Mouse (Mus musculus): ENCODE measurements around the gene Zswim1. TPM values are rescaled to one million over a fixed set of nuclear protein-coding genes. Genes with fewer than 3 reads are reported as not detected.
A peak's percentile ranks its signal among the peaks of the same experiment; 100 is the strongest.

Gene Zswim1
- total and polyA plus RNA-seq, 2 experiments: 0.55 to 4.4 TPM

DNA sequence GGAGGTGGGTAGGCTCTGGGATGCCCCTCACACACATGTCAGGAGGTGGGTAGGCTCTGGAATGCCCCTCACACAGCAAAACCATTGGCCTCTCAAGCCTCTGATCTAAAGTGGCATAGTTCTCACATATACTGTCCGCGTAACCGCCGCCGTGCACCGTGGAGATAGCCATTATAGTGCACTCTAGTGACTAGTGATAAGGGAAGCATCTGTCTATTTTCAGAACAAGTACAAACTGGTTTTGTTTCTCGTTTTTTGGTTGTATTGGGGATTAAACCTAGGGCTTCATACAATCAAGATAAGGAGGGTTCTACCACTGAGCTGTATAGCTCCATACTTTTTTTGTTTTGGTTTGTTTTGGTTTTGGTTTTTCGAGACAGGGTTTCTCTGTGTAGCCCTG lies 6.7 kb upstream of the Zswim1 start:
- H3K36me3 ChIP-seq (ENCODE audit: control insufficient read depth, insufficient read depth, low read length): no peaks in the 10 kb centered on the region
- H3K4me3 ChIP-seq (ENCODE audit: insufficient read depth, low read depth, low read length): no peak overlapping the region
- no peak overlapping the region for H3K9ac ChIP-seq (ENCODE audit: low read depth, low read length)
- H3K27ac ChIP-seq (replicated peaks; ENCODE audit: insufficient read depth, low read depth, low read length): no peak overlapping the region
- TF ChIP-seq CTCF (IDR thresholded peaks at IDR 0.05; ENCODE audit: low read depth, low read length) (no peak), POLR2A (IDR thresholded peaks at IDR 0.05; ENCODE audit: extremely low read depth, insufficient read depth, low read length) (no peak)
- no peaks in the 10 kb centered on the region for H3K4me1 ChIP-seq (ENCODE audit: control insufficient read depth, insufficient read depth, low read length)
- no peaks in the 10 kb centered on the region for H3K79me2 ChIP-seq (ENCODE audit: control insufficient read depth, insufficient read depth, low read length)
- no peak for DNase-seq (ENCODE audit: extremely low read depth, low read depth, low spot score)
- H3K27me3 ChIP-seq (ENCODE audit: control insufficient read depth, insufficient read depth, low read length): no peaks in the 10 kb centered on the region
- 95% methylated on average over 8 of the region's 8 CpGs for WGBS

DNA sequence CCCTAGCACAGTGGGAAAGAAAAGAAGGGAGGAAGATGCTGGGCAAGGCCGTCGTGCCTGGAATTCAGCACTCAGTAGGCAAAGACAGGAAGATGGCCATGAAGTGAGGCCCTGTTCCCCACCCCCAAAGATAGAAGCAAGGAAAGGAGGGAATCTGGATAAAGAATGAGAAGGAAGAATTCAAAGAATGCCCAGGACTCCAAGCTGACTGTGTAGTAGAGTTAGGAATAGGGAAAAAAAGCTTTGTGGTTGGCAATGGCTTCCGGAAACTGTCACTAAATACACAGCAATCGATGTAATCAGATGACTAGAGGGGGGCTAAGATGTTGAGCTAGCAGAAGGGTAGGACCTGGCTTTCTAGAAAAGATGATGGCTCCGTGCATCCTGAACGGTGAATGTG lies 5.3 kb upstream of the Zswim1 start:
- no peaks in the 10 kb centered on the region for H3K4me1 ChIP-seq (ENCODE audit: control insufficient read depth, insufficient read depth, low read length)
- H3K79me2 ChIP-seq (ENCODE audit: control insufficient read depth, insufficient read depth, low read length): no peaks in the 10 kb centered on the region
- no peaks in the 10 kb centered on the region for H3K36me3 ChIP-seq (ENCODE audit: control insufficient read depth, insufficient read depth, low read length)
- H3K27me3 ChIP-seq (ENCODE audit: control insufficient read depth, insufficient read depth, low read length): no peaks in the 10 kb centered on the region
- H3K9ac ChIP-seq (ENCODE audit: low read depth, low read length): no peak overlapping the region
- no peak overlapping the region for H3K27ac ChIP-seq (replicated peaks; ENCODE audit: insufficient read depth, low read depth, low read length)
- 88% methylated on average over 6 of the region's 6 CpGs for WGBS
- TF ChIP-seq CTCF (IDR thresholded peaks at IDR 0.05; ENCODE audit: low read depth, low read length) (no peak), POLR2A (IDR thresholded peaks at IDR 0.05; ENCODE audit: extremely low read depth, insufficient read depth, low read length) (no peak)
- DNase-seq (ENCODE audit: extremely low read depth, low read depth, low spot score): no peak
- H3K4me3 ChIP-seq (ENCODE audit: insufficient read depth, low read depth, low read length): no peak overlapping the region

DNA sequence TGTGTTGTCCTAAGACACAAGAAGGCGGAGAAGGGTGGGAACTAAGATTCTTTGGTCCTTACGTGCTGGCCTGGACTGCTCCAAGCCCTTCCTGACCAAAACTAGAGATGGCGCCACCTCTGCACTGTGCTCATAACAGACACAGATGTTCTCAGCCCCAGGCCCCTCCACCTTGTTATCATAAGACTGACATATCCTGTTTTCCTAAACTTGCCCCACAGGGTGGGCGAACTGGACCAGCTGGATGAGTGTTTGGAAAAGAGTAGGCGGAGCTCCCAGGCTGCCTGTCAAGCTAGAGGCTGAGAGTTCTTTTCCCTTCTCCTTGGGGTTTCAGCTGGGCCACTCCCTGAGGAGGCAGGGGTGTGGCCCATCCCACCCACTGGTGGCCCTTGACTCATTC lies 4.8 kb upstream of the Zswim1 start:
- H3K4me1 ChIP-seq (ENCODE audit: control insufficient read depth, insufficient read depth, low read length): no peaks in the 10 kb centered on the region
- no peak overlapping the region for H3K4me3 ChIP-seq (ENCODE audit: insufficient read depth, low read depth, low read length)
- H3K27me3 ChIP-seq (ENCODE audit: control insufficient read depth, insufficient read depth, low read length): no peaks in the 10 kb centered on the region
- H3K27ac ChIP-seq (replicated peaks; ENCODE audit: insufficient read depth, low read depth, low read length): no peak overlapping the region
- H3K36me3 ChIP-seq (ENCODE audit: control insufficient read depth, insufficient read depth, low read length): no peaks in the 10 kb centered on the region
- WGBS: 90% methylated on average over 5 of the region's 5 CpGs
- no peak overlapping the region for H3K9ac ChIP-seq (ENCODE audit: low read depth, low read length)
- DNase-seq (ENCODE audit: extremely low read depth, low read depth, low spot score): no peak
- H3K79me2 ChIP-seq (ENCODE audit: control insufficient read depth, insufficient read depth, low read length): no peaks in the 10 kb centered on the region
- TF ChIP-seq CTCF (IDR thresholded peaks at IDR 0.05; ENCODE audit: low read depth, low read length): no peak
- TF ChIP-seq POLR2A (IDR thresholded peaks at IDR 0.05; ENCODE audit: extremely low read depth, insufficient read depth, low read length): no peak

DNA sequence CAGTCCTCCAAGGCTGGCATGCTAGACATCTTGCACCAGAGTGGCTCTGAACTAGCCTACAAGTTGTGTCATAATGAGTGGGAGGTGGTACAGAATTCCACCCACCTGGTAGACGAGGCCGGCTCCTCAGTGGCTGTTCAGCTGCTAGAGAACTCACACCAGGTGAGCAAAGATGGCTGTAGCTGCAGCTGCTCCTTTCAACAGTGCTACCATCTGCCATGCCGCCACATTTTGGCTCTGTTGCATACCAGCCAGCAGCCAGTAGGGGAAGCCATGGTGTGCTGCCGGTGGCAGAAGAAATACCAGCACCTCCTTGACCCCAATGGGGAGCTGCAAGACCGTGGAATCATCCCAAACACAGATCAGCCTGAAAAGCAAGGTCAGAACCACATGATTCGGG lies 1.4 kb upstream of the Zswim1 start:
- no peak overlapping the region for H3K27ac ChIP-seq (replicated peaks; ENCODE audit: insufficient read depth, low read depth, low read length)
- DNase-seq (ENCODE audit: extremely low read depth, low read depth, low spot score): no peak
- peaks cover 13% of the 10 kb centered on the region for H3K79me2 ChIP-seq (ENCODE audit: control insufficient read depth, insufficient read depth, low read length)
- H3K4me1 ChIP-seq (ENCODE audit: control insufficient read depth, insufficient read depth, low read length): peaks cover 4% of the 10 kb centered on the region
- no peak overlapping the region for H3K9ac ChIP-seq (ENCODE audit: low read depth, low read length)
- 94% methylated on average over 6 of the region's 6 CpGs for WGBS
- no peak overlapping the region for H3K4me3 ChIP-seq (ENCODE audit: insufficient read depth, low read depth, low read length)
- H3K27me3 ChIP-seq (ENCODE audit: control insufficient read depth, insufficient read depth, low read length): no peaks in the 10 kb centered on the region
- no peak for TF ChIP-seq CTCF (IDR thresholded peaks at IDR 0.05; ENCODE audit: low read depth, low read length)
- no peak for TF ChIP-seq POLR2A (IDR thresholded peaks at IDR 0.05; ENCODE audit: extremely low read depth, insufficient read depth, low read length)
- peaks cover 4% of the 10 kb centered on the region; the same call in 1 of the 2 replicates for H3K36me3 ChIP-seq (ENCODE audit: control insufficient read depth, insufficient read depth, low read length)

DNA sequence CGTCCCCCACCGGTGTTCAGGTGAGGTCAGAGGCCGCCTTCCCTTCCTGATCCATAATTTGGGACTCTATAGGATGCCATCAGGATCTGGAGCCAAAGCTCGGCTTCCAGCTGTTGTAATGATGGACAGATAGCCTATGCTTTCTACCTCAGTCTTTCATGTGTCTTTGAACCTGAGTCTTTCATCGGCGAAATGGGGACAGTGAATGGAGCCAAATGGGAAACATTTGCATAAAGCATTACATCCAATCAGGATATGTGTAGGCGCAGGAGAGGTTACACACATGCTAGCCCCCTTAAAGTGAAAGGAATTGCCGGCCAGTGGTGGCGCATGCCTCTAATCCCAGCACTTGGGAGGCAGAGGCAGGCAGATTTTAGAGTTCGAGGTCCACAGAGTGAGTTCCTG lies 697 bp downstream of the Zswim1 start:
- Histone ChIP-seq H3K9ac (ENCODE audit: low read depth, low read length) (peak overlapping the region; percentile 79), H3K36me3 (ENCODE audit: control insufficient read depth, insufficient read depth, low read length) (peaks cover 4% of the 10 kb centered on the region; the same call in 1 of the 2 replicates), H3K79me2 (ENCODE audit: control insufficient read depth, insufficient read depth, low read length) (peaks cover 13% of the 10 kb centered on the region), H3K27ac (replicated peaks; ENCODE audit: insufficient read depth, low read depth, low read length) (peak overlapping the region; percentile 67), H3K27me3 (ENCODE audit: control insufficient read depth, insufficient read depth, low read length) (no peaks in the 10 kb centered on the region), H3K4me3 (ENCODE audit: insufficient read depth, low read depth, low read length) (peak overlapping the region; percentile 91), H3K4me1 (ENCODE audit: control insufficient read depth, insufficient read depth, low read length) (peaks cover 4% of the 10 kb centered on the region)
- peak; percentile 55 for DNase-seq (ENCODE audit: extremely low read depth, low read depth, low spot score)
- TF ChIP-seq CTCF (IDR thresholded peaks at IDR 0.05; ENCODE audit: low read depth, low read length) (no peak), POLR2A (IDR thresholded peaks at IDR 0.05; ENCODE audit: extremely low read depth, insufficient read depth, low read length) (no peak)
- WGBS: under 1% methylated on average over 10 of the region's 10 CpGs

DNA sequence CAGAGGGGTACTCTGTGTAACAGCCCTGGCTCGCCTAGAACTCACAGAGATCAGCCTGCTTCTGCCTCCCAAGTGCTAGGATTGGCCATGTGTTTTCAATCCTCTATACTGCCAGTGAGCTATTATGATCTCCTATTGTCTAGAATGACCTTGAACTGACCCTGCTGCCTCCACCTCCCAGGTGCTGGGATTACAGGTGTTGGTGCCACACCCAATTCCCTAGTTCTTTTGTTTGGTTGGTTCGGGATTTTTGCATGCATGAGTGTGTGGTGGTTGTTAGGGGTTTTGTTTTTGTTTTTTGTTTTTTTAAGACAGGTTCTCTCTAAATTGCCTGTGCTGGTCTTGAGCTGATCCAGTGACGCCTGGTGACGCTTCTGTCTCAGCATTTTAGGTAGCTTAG lies 1.5 kb downstream of the Zswim1 start:
- no peak overlapping the region for H3K9ac ChIP-seq (ENCODE audit: low read depth, low read length)
- TF ChIP-seq CTCF (IDR thresholded peaks at IDR 0.05; ENCODE audit: low read depth, low read length) (no peak), POLR2A (IDR thresholded peaks at IDR 0.05; ENCODE audit: extremely low read depth, insufficient read depth, low read length) (no peak)
- 95% methylated on average over 4 of the region's 4 CpGs for WGBS
- H3K27me3 ChIP-seq (ENCODE audit: control insufficient read depth, insufficient read depth, low read length): no peaks in the 10 kb centered on the region
- no peak for DNase-seq (ENCODE audit: extremely low read depth, low read depth, low spot score)
- H3K4me3 ChIP-seq (ENCODE audit: insufficient read depth, low read depth, low read length): no peak overlapping the region
- H3K27ac ChIP-seq (replicated peaks; ENCODE audit: insufficient read depth, low read depth, low read length): no peak overlapping the region
- peaks cover 4% of the 10 kb centered on the region for H3K4me1 ChIP-seq (ENCODE audit: control insufficient read depth, insufficient read depth, low read length)
- peaks cover 13% of the 10 kb centered on the region for H3K79me2 ChIP-seq (ENCODE audit: control insufficient read depth, insufficient read depth, low read length)
- H3K36me3 ChIP-seq (ENCODE audit: control insufficient read depth, insufficient read depth, low read length): peaks cover 4% of the 10 kb centered on the region; the same call in 1 of the 2 replicates

Measured in liver, adult 2 months (tissue).